In the genomic region with DNA sequence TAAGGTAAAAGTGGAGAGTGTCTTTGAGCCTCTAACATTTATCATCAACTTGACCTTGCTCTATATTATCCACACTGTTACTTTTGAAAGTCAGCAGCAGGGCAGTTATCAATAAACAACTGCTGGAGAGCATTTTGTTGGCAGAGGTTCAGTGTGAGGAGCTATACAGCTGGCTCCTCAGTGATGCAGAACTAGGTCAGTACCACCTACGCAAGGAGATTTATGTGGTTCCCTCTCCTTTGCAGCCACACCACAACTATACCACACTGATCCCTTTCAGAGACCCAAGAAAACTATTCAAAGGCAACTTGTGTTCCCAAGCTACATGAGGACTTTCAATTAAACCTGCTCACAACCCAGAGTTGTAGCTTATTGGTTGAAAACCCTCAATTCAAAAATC, we compare ENCODE assay signal across 16 mouse cellular contexts. TPM values are rescaled to one million over a fixed set of nuclear protein-coding genes. Genes with fewer than 3 reads are reported as not detected.
DNase-seq lines count a peak whose midpoint lies in the region; ATAC-seq and TF ChIP-seq lines count a peak whose summit lies in the region.
"Had no signal": no experiment of that assay in that cellular context is flagged by ENCODE, and none has a peak within 500 bp of the region (broad histone marks: within the 10 kb centered on the region; RNA-seq: fewer than 3 reads in every experiment).

No protein-coding gene starts in this region.

- peaks cover 4% of the 10 kb centered on the region; the same call in 1 of the 2 replicates for H3K4me1 ChIP-seq in heart, adult 2 months (ENCODE audit: control insufficient read depth, insufficient read depth, low read length)
- H3K4me1 ChIP-seq in lung, postnatal 0 days (ENCODE audit: insufficient read depth, low read depth, low read length), result no peaks in the 10 kb centered on the region
- peaks cover 11% of the 10 kb centered on the region; the same call in 1 of the 2 replicates for H3K4me1 ChIP-seq in limb, embryonic 10.5 days

- no peaks in the 10 kb centered on the region for H3K9me3 ChIP-seq in lung, postnatal 0 days (ENCODE audit: low read length)
- no peaks in the 10 kb centered on the region for H3K9me3 ChIP-seq in limb, embryonic 10.5 days (replicated peaks)
- H3K9me3 ChIP-seq: embryonic facial prominence, embryonic 13.5 days; forebrain, embryonic 10.5 days; kidney, embryonic 15.5 days; limb, embryonic 13.5 days had no signal

- no peaks in the 10 kb centered on the region for H3K27me3 ChIP-seq in heart, adult 2 months (ENCODE audit: control insufficient read depth, insufficient read depth, low read length)
- no peaks in the 10 kb centered on the region for H3K27me3 ChIP-seq in lung, postnatal 0 days (replicated peaks; ENCODE audit: insufficient read depth, low read length)
- H3K27me3 ChIP-seq in limb, embryonic 10.5 days (ENCODE audit: low read depth, poor library complexity, severe bottlenecking), result no peaks in the 10 kb centered on the region
- H3K27me3 ChIP-seq: embryonic facial prominence, embryonic 13.5 days; kidney, embryonic 15.5 days; limb, embryonic 13.5 days; Patski had no signal

- peak overlapping the region; percentile 59 for H3K27ac ChIP-seq in heart, adult 2 months
- H3K27ac ChIP-seq in lung, postnatal 0 days (ENCODE audit: low read length), result 0 out of 2 replicates have a peak overlapping the region, but pooled peaks have one; percentile 3
- no peak overlapping the region for H3K27ac ChIP-seq in limb, embryonic 10.5 days
- H3K27ac ChIP-seq: embryonic facial prominence, embryonic 13.5 days; forebrain, embryonic 10.5 days; kidney, embryonic 15.5 days; limb, embryonic 13.5 days had no signal

- TF ChIP-seq POLR2A in heart, adult 2 months (IDR thresholded peaks at IDR 0.05; ENCODE audit: insufficient read depth, low read depth, low read length), result no peak

- no peak overlapping the region for H3K4me3 ChIP-seq in heart, adult 2 months
- no peak overlapping the region for H3K4me3 ChIP-seq in lung, postnatal 0 days (ENCODE audit: low read depth, low read length)
- H3K4me3 ChIP-seq in limb, embryonic 10.5 days, result no peak overlapping the region
- H3K4me3 ChIP-seq: embryonic facial prominence, embryonic 13.5 days; forebrain, embryonic 10.5 days; kidney, embryonic 15.5 days; limb, embryonic 13.5 days had no signal

- H3K9ac ChIP-seq in heart, adult 2 months (ENCODE audit: low read depth, low read length), result no peak overlapping the region
- no peak overlapping the region for H3K9ac ChIP-seq in lung, postnatal 0 days (replicated peaks; ENCODE audit: low read depth)
- H3K9ac ChIP-seq: embryonic facial prominence, embryonic 13.5 days; kidney, embryonic 15.5 days; limb, embryonic 13.5 days had no signal

- no peak for TF ChIP-seq CTCF in heart, adult 2 months (IDR thresholded peaks at IDR 0.05)
- no peak for TF ChIP-seq CTCF in lung, postnatal 0 days (IDR thresholded peaks at IDR 0.05)

- H3K4me2 ChIP-seq in lung, postnatal 0 days (replicated peaks; ENCODE audit: low read depth, low read length), result 0 out of 2 replicates have a peak overlapping the region, but pooled peaks have one; percentile 19
- H3K4me2 ChIP-seq: embryonic facial prominence, embryonic 13.5 days; kidney, embryonic 15.5 days; limb, embryonic 13.5 days had no signal

- 50% methylated on average over 1 of the region's 1 CpGs for WGBS in heart, adult 2 months
- 83% methylated on average over 1 of the region's 1 CpGs for WGBS in lung, postnatal 0 days
- 91% methylated on average over 1 of the region's 1 CpGs for WGBS in limb, embryonic 10.5 days

- peaks cover 17% of the 10 kb centered on the region for H3K36me3 ChIP-seq in heart, adult 2 months (ENCODE audit: control insufficient read depth, insufficient read depth, low read length)
- no peaks in the 10 kb centered on the region for H3K36me3 ChIP-seq in lung, postnatal 0 days (ENCODE audit: insufficient read depth, low read length)
- no peaks in the 10 kb centered on the region for H3K36me3 ChIP-seq in limb, embryonic 10.5 days
- H3K36me3 ChIP-seq: embryonic facial prominence, embryonic 13.5 days; forebrain, embryonic 10.5 days; kidney, embryonic 15.5 days; limb, embryonic 13.5 days had no signal

- H3K79me2 ChIP-seq in heart, adult 2 months (replicated peaks; ENCODE audit: control insufficient read depth, insufficient read depth, low read length), result peaks cover 4% of the 10 kb centered on the region; the same call in 1 of the 2 replicates

- DNase-seq in heart, adult 2 months, result no peak
- no peak for DNase-seq in heart, postnatal 14 days
- no peak for DNase-seq in lung, postnatal 0 days (ENCODE audit: low spot score)
- DNase-seq in lung, postnatal 25 days (ENCODE audit: low spot score), result no peak
- DNase-seq in adrenal gland, postnatal 36 days, result peak; percentile 16 to 41
- DNase-seq in limb, embryonic 10.5 days (ENCODE audit: low spot score), result no peak
- no peak for DNase-seq in embryo, embryonic 10.5 days (ENCODE audit: low spot score)
- DNase-seq: cerebellum, adult 11-12 months; layer of hippocampus, postnatal 36 days; lung, adult 2 months had no signal

- TF ChIP-seq EP300 in heart, adult 2 months (IDR thresholded peaks at IDR 0.05; ENCODE audit: insufficient read depth, low read depth, low read length), result no peak
- TF ChIP-seq EP300 in lung, postnatal 0 days (IDR thresholded peaks at IDR 0.05), result no peak

- intact Hi-C loops in heart, adult 2 months (cut with DNase I), result loop anchor here (10.0 kb wide), 1 partner anchor 817 kb away; a partner anchor contains a TSS
- intact Hi-C loops in heart, postnatal 14 days (cut with DNase I), result loop anchor here (10.0 kb wide), 3 partner anchors 173 to 817 kb away; a partner anchor contains a TSS

- ATAC-seq in lung, postnatal 0 days, result no peak
- ATAC-seq in megakaryocyte-erythroid progenitor cell, adult 5-6 weeks (replicated peaks; ENCODE audit: low FRiP score, low TSS enrichment, poor library complexity, severe bottlenecking), result 0 out of 2 replicates have a peak, but pooled peaks have one; percentile 9
- ATAC-seq: Patski had no signal

RNA-seq across cellular contexts. Expression of a gene that starts 3.8 kb away (rescaled TPM):
- total RNA-seq in heart, adult 2 months (2021), result 100 to 1,000 TPM in 1 of 2 experiments, 10 to 100 TPM in 1; 70.9 to 103 TPM
- 18.0 and 36.9 TPM in 2 replicates for polyA plus RNA-seq in heart, adult 2 months (2012; rRNA removed)
- 10 to 100 TPM; 36.2 to 43.8 TPM for total RNA-seq in heart, postnatal 14 days (2021)
- polyA plus RNA-seq in lung, postnatal 0 days (2015; fragmentation: Nextera tagmentation; extraction: Ambion mirVana), result 5.5 and 6.6 TPM in 2 replicates
- total RNA-seq in adrenal gland, postnatal 36 days (2021), result 10 to 100 TPM; 21.3 to 31.3 TPM
- total RNA-seq in megakaryocyte-erythroid progenitor cell, adult 5-6 weeks (2014; fragmentation: Nextera tagmentation), result 0.79 and 2.2 TPM in 2 replicates
- 6.1 and 15.3 TPM in 2 replicates for total RNA-seq in megakaryocyte-erythroid progenitor cell, adult 5-6 weeks (2017)
- 3.4 and 3.7 TPM in 2 replicates for polyA plus RNA-seq in limb, embryonic 10.5 days (2016; fragmentation: Nextera tagmentation; extraction: Ambion mirVana)

RNA-seq across cellular contexts. Expression of a gene that starts 49.4 kb away (rescaled TPM):
- total RNA-seq in heart, adult 2 months (2021), result 1 to 10 TPM; 3.4 to 3.8 TPM
- 2.6 and 3.7 TPM in 2 replicates for polyA plus RNA-seq in heart, adult 2 months (2012; rRNA removed)
- total RNA-seq in heart, postnatal 14 days (2021), result 1 to 10 TPM; 2.4 TPM
- 3.5 and 4.1 TPM in 2 replicates for polyA plus RNA-seq in lung, postnatal 0 days (2015; fragmentation: Nextera tagmentation; extraction: Ambion mirVana)
- 10 to 100 TPM; 18.1 to 23.1 TPM for total RNA-seq in adrenal gland, postnatal 36 days (2021)
- 13.8 and 35.6 TPM in 2 replicates for total RNA-seq in megakaryocyte-erythroid progenitor cell, adult 5-6 weeks (2014; fragmentation: Nextera tagmentation)
- 11.6 and 18.1 TPM in 2 replicates for total RNA-seq in megakaryocyte-erythroid progenitor cell, adult 5-6 weeks (2017)
- polyA plus RNA-seq in limb, embryonic 10.5 days (2016; fragmentation: Nextera tagmentation; extraction: Ambion mirVana), result 2.0 and 3.0 TPM in 2 replicates

Comparison
In these comparisons a context has a peak if more than half of its experiments do, and no peak if none do; other contexts are left out.
1. DNase-seq: peak in adrenal gland, postnatal 36 days (2 of 2); none in heart, adult 2 months (0 of 2), heart, postnatal 14 days (0 of 2), lung, postnatal 0 days (single experiment), lung, postnatal 25 days (single experiment), limb, embryonic 10.5 days (single experiment) and embryo, embryonic 10.5 days (single experiment).